Mouse (Mus musculus): ENCODE results near the gene Rnf126.
A peak's percentile ranks its signal among the peaks of the same experiment; 100 is the strongest.

Gene Rnf126

DNA sequence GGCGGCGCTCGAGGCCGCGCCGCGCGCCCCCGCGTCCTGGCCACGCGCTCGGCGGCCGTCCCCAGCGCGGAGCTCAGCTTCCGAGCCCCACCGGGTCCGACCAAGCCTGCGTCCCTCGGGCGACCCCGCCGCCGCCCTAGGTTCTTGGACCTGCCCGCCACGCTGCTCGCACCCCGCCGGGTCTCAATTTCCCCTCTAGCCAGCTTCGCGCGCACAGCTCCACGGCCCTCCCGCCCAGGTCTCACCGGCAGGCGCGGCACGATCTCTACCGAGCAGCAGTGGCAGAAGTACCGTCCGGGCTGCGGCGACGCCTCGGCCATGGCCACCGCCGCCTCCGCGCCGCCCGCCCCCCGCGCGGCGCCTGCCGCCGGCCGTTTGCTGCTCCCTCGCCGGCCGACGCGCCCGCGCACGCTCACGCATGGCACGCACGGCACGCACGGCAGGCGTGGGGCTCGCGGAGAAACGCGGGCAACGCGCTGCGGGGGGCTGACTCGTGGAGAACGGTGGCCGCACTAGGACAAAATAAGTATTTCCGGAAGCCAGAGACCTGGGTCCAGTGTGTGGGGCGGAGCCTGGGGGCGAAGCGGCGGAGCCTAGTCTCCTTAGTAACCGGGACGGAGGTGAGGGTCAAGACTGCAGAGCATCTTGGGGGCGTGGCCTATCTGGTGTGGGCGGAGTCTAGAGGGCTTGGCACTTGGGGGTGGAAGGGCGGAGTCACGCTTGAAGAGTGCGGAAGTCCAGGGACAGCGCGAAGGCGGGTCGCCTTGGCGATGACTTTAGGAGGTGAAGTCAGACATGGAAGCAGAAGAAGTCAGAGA lies at the start of gene Rnf126:
Gene Rnf126, minus strand, starts transcription at position 445 of the 818 bp plus-strand sequence.
- DNase-seq = peak; percentile 100

DNA sequence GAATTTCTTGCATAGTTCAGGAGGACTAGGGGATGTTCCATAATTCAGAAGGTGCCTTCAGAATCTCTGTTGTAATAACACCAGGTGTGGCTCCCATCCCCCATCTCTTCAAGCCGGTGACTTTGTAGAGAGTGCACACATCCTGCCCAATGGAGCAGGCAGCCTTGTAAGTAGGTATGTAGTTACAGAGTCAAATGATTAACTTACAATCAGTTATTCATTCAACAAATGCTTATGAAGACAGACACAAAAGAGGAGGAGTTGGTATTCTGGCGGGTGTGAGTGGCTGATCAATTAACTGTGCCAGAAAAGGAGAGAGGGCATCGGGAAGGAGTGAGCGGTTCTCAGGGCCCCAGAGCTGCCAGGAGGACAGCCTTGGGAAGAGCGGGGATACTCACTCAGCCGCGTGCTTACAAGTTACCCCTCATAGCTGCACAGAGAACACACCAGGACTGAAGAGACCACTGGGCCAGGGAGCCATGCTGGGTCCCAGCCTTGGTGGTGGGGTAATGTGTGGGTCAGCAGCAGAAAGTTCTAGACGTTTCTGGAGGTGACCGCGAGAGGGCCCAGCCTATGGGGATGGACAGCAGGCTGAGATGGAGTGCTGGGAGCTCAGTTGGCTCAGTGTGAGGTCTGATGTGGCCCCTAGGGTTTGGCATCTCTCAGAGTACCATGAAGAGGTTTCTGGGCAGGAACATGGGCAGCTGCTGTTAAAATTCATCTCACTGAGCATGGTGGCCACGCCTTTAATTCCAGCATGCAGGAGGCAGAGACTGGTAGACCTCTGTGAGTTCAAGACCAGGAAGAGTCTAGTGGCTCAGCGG lies 49.1 kb upstream of the Rnf126 start:
- DNase-seq = no peak

DNA sequence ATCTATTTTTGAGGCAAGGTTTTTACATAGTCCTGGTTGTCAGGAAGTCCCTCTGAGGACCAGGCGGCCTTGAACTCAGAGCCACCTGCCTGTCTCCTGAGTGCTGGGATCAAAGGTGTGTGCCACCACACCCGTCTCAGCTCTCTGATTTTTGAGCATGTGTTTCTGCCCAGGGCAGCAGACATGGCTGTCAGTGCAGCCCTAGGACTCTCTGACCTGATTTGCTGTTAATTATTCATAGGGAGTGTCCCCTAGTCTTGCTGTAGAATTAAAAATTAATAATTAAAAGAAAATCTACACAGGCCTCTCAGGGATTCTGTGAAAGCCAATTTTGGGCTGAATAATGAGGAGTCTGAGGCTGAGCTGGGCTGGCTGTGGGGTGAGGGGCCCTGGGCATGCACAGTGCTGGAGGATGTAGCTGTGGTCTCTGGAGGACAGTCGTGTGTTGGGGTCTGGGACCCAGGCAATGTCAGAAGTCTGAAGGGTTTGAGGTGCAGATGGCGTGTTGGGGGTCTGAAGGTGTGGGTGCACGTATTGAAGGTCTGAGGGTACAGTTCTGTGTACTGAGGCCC lies 47.6 kb upstream of the Rnf126 start:
- DNase-seq = no peak

DNA sequence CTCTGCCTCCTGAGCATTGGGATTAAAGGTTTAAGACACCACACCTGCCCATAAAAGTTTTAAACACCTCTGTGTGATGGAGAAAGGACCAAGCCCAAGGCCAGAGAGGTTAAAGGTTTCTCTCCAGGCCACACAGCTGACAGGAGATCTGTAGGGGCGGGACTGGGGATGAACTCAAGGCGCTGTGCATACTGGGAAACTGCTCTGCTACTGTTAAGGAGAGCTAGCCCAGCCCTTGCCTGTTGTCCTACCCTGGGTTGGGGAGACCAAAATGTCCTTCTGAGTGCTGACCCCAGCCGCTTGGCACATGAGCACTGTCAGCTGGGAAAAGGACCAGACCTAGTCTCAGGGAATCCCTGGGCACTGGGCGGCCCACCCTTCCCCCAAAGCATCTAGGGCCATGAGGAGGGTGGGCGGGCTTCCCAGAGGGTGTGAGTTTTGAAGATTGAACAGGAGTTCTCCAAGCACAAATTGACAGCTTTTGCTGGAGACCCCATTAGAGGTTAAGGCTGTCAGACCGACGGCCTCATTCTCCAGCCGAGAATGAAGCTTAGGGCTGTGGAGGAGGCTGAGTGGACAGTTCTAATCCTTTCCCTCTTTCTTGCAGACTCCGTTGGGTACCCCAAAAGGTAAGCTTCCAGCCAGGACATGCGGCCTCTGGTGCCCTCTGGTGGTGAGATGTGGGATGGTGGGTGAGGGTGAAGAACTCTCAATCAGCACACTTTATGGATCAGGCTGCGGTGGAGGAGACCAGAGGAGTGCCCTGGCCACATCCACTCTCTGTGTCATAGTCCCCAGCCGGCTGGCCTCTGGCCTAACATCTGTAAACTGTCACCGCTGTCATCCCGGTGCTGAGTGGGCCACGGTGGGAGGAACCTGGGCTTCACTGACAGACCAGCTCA lies 45.2 kb upstream of the Rnf126 start:
- peak; percentile 83 for DNase-seq

DNA sequence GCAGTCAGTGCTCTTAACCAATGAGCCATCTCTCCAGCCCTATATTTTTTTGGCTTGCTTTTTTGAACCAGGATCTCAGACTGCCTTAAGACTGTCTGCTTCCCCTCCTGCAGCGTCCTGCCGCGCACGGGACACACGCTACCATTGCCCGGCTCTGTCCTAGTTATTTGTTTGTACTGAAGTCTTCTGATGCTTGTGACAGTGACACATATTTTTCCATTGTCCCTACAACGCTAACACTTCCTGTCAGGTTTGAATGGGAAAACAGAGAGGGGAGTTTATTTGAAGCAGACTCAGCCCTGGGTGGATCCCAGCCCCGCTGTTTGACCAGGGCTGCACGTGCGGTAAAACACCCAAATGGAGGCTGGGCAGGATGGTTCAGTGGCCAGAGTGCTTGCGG lies 42.0 kb upstream of the Rnf126 start:
- DNase-seq = no peak

DNA sequence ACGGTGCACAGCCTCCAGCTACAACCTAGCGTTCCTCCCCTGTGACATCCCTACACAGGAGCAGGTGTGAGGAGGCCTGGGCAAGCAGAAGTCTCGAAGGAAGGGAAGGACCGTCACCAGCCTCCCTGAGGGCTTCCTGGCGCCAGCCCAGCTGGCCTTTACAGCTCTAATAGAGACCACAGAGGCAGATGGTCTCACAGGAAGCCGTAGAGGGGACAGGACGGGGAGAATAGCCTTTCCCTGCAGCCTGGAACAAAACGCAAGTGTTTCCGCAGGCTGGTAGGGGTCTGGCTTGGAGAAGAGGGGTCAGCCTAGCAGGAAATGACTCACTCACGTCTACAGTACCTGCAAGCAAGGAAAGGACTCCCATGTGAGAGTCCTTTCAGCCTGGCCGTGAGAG lies 41.1 kb upstream of the Rnf126 start:
- DNase-seq = no peak

DNA sequence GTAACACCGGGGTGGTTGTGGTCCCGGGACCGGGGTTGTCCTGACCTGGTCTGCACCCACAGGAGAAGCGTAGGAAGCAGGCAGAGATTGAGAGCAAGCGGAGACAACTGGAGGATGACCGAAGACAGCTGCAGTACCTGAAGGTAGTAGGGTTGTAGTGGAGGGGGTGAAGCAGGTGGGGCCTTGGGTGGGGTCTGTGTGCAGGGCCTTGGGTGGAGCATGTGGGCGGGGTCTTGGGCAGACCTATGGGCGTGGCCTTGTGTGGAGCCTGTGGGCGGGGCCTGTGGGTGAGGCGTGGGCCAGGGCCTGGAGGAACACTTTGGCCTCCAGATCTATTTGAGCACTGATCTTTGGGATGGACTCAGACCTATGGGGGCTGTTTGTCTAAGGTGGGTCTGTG lies 40.2 kb upstream of the Rnf126 start:
- no peak for DNase-seq

DNA sequence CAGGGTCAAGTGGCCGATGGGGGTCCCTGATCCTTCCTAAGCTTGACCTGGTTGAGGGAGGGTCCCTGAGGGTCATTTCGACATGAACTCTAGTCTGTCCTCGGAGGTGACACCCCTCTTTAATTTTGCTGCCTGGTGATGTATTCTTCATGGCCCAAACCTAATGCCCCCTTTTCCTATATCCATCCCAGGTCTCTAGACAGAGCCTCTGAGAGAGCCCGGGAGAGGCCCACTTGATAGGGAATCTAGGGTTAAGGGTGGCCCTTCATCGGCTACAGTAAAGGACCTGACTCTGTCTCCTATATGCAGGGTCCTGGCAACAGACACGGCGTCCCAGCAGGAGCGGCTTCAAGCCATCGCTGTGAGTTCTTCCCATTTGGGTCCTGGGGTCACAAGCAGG lies 39.6 kb upstream of the Rnf126 start:
- no peak for DNase-seq

DNA sequence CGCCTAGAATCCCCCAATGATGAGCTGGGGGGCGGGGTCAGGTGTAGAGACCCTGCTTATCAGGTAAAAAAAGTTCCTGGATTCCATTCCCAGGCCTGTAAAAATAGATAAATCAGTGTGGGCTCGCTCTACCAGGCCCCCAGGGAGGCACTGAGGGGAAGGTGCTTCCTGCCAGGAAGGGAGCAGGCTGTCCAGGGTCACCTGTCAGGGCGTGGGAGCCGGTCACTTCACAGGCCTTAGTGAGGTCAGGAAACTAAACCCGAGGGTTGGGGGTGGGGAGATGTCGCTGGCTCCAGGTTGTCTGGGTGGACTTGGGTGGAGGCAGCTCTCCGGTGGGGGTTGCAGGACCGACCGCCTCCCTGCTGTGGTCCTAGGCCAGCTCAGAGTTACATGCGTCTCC lies 38.9 kb upstream of the Rnf126 start:
- no peak for DNase-seq

DNA sequence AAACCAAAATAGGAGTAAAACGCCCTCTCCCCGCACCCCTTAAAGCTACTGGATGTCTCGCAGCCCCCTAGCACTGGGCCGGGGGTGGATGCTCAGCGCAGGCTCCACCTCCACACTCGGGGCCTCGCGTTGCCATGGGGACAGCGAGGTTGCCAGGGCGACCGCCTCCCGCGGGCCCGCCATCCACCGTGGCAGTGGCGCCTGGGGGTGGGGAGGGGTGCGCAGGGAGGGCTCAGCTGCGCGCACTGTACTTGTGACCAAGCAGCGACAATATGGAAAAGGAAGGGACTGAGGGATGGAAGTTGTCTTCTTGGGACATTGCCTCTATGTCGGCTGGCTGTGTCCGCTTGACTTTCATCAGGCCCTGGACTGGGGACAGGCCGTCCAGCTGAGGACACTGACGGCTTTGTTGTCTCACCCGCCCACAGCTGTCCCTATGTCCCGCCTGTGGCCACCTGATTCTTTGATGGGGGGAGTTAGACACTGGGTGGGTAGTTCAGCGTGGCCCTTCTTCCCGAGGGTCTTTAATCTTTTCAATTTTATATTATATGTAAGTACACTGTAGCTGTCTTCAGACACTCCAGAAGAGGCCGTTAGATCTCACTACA lies 37.1 kb upstream of the Rnf126 start:
- DNase-seq = peak; percentile 94

DNA sequence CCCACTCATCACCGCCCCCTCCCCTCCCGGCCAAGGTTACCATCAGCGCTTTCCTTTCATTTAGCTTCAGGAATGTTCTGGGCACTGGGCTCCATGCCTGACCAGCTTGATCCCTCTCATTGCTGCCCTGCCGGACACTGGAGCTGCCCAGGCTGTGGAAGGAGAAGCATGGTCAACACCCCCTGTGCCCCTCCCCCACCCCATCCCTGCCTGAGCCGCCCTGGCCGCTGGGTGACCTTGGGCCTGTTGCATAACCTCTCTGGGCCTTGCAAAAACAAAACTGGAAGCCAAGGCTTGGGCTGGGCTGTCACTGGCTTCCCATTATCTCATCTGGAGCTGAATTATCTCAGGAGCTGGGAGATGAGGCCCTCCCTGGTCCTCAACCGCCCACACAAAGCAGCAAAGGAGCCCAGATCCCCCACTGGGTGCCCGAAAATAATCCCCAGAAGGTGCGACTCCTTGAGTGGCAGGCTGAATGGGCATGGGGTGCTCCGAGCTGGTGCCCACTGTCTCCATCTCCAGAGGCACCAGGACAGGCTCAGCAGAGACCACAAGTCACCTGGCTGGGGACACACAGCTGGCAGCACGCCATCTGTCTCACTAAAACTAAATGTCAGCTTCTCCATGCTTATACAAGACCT lies 35.7 kb upstream of the Rnf126 start:
- DNase-seq = peak; percentile 47

DNA sequence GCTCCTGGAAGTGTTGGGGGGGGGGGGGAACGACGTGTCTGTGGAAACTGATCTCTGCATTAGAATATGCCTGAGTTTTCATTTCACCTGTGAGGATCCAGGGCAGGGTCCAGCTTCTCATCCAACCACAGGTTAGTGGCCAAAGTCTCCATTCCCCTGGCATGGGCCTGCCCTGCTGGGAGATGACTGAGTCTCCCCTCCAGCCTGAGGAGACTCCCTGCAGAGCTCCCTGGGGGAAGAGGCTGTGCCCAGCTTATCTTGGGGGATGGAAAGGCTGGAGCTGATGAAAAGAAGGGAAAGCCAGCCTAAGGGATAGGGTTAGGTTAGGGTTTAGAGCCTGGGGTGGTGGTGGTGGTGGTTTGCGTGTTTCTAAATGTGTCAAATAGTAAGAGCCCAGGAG lies 35.1 kb upstream of the Rnf126 start:
- DNase-seq = no peak

DNA sequence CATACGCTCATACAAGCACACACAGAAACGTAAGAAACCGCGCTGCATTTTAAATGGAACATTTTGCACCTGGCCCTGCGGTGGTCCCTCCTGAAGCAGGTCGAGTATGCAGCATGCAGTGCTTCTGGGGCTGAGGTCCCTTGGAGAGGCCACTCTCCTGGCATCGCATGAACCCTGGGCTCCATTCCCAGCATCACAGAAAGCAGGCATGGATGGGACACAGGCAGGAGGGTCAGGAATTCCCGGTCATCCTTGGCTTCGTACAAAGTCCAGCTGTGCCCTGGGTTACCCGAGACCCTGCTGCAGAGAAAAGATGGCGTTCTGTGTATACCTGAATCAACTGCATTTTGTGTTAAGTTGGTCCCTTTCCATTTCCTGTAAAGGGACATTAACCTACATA lies 33.8 kb upstream of the Rnf126 start:
- DNase-seq = no peak

DNA sequence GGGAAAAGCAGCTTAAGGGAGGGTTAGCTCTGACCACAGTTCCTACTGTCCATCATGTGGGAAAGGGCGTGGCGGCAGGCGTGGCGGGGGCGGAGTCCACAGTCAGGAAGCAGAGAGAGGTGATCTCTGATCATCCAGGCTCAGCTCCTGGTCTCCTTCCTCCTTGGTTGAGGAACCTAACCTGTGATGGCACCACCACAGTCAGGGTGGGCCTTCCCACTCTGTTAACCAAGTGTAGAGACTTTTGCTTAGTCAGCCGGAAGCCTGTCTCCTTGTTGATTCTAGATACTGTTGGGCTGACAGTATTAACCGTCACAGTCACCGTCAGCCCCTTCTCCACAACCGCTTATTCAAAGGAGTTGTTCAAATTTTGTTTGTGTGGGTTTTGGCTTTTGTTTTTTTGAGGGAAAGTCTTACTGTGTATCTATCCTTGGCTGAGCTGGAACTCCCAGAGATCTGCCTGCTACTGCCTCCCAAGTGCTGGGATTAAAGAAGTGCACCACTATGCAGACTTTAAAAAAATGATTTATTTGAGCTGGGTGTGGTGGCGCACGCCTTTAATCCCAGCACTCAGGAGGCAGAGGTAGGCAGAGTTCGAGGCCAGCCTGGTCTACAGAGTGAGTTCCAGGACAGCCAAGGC lies 31.7 kb upstream of the Rnf126 start:
- DNase-seq = no peak

DNA sequence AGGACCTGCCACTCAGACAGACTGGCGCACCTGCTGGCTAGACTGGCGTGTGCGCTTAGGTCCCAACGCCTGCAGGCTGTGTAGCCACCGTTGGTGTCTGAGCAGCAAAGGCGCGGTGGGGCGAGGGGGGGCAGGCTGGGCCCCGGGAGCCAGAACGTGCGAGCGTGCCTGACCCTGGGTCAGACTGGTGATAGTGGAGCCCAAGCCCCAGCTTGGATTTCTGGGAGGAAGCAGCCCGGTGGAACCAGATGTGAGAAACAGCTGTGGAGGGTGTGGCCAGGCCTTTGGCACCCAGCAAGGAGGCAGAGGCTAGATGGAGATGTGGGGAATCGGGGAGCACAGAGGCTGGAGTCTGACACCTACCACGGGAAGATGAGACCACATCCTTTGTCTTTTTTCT lies 30.6 kb upstream of the Rnf126 start:
- no peak for DNase-seq

DNA sequence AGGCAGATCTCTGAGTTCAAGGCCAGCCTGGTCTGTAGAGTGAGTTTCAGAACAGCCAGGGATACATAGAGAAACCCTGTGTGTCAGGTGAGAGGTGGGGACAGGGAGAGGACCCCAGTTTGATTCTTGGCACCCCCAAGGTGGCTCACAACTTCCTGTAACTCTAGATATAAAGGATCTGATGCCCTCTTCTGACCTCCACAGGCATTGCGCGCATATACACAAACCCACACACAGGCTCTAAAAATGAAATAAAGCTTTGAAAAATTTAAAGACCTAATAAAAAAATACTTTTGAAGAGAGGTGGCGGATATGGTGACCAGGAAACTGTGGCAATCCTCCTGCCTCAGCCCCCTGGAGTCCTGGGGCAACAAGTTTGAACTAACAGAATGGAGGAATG lies 29.2 kb upstream of the Rnf126 start:
- no peak for DNase-seq

DNA sequence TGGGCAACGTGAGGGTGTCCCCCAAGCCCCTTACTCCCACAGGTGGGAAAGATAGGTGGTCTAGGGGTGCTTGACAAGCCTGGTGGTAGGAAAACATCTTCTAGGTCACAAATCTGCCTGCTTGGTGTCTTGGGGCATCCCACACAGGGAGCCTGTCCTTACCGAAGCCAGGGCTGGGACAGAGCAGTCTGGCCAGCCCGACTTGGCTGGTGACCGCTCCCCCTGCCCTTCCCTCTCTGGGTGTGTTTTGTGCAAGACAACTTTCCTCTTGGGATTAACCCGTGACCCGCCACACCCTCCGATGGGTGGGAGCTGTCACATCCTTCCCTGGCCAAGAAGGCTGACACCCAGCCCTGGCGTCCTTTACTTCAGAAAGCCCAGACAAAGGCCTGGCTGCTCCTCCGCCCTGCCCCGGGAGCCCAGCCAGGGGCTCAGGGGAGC lies 27.8 kb upstream of the Rnf126 start:
- peak; percentile 39 for DNase-seq

DNA sequence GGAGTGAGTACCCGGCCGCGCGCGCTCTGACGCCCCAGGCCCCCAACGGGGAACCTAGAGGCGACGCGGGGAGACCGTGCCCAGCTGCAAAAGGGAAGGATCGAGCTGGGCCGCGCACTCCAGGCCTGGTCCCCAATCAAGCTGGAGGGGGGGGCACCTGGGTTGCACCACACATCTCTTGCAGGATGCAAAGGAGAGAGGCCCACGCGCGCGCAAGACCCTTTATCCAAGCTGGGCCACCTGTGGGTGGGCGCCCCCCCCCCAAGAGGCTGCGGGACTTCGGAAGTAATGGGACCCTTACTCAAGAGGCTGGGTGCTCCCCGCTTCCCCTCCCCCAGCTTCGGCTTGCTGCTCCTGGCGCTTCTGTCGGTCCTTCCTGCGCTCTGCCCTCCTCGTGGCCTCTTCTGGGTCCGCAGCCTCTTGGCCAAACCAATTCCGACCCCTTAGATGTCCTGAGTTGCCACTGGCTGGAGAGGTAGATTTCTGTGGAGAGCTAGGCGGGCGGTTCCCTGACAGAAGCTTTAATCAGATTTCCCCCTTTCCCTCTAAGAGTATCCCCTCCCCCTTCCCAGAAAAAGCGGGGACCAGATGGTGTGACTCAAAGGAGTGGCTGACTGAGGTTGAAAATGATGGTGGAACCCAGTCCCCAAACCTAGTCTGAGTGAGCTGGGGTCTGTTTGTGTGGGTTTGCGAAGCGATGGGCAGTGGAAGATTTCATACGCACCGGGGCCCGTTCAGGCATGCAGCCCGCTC lies 27.2 kb upstream of the Rnf126 start:
- DNase-seq = peak; percentile 61

DNA sequence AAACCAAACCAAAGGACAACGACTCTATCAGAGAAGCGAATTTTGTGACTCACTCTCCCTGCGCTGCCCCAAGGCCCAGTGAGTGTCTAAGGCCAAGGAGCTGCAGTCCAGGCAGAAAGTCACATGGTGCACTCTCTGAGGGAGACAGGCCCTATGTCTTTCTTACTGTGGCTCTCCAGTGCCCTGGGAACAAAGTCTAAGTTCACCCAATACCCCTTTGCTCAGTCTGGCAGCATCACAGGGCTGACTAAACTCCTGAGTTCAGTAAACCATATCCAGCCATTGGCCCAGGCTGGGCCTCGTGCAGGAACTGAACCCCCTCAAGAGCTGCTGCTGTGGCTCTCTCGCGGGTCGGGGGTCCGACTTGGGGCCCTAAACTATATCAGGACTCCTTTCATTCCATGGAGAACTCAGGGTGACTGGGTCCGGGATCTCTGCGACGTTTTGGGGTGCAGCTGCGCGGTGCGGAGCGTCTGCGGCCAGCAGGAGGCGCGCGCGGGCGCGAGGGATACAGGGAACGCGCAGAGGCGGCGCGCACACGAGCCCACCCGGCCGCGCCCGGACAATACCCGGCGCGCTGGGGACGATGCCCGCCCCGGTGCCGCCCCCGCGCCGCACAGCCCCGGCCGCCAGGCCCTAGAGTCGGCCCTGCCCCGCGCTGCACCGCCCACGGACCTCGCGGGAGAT lies 26.4 kb upstream of the Rnf126 start, which contains the start of gene Palm:
Gene Palm, plus strand, starts transcription at position 522 of the 687 bp plus-strand sequence.
- peak; percentile 84 for DNase-seq

Data from retina, postnatal 1 day (tissue).